Mouse (Mus musculus) intestine, postnatal 0 days (tissue): ENCODE data around the gene Prox1. TPM values are rescaled to one million over a fixed set of nuclear protein-coding genes. Genes with fewer than 3 reads are reported as not detected.

Experiments
- ATAC-seq: fragments of 200-750 bp; cut with Nextera tagmentation; 2 replicates; pipeline ENCODE4 v1.8.0; 2017; ENCODE audit warnings: mild to moderate bottlenecking, moderate TSS enrichment, moderate library complexity
- H3K27ac ChIP-seq: fragments of 300-500 bp; sonication (generic); 2 replicates; pipeline ENCODE4 v1.5.1; 2014; ENCODE audit warnings: mild to moderate bottlenecking, low read depth, low read length, moderate library complexity
- H3K27me3 ChIP-seq: fragments of 300-500 bp; sonication (generic); replicated peaks from 2 replicates; pipeline ENCODE4 v1.6.1; 2014; ENCODE audit warnings: low read length, mixed read lengths; ENCODE audit not compliant: control insufficient read depth, insufficient read depth
- H3K36me3 ChIP-seq: fragments of 300-500 bp; sonication (generic); 2 replicates; pipeline ENCODE4 v1.6.1; 2014; ENCODE audit warnings: mild to moderate bottlenecking, moderate library complexity; ENCODE audit not compliant: control insufficient read depth, insufficient read depth
- H3K4me1 ChIP-seq: fragments of 300-500 bp; sonication (generic); replicated peaks from 2 replicates; pipeline ENCODE4 v1.6.1; 2014; ENCODE audit warnings: antibody characterized with exemption, low read length, mixed read lengths; ENCODE audit not compliant: control insufficient read depth, insufficient read depth
- H3K4me2 ChIP-seq: fragments of 300-500 bp; sonication (generic); replicated peaks from 2 replicates; pipeline ENCODE4 v1.6.1; 2014; ENCODE audit warnings: low read depth, mild to moderate bottlenecking, moderate library complexity
- H3K4me3 ChIP-seq: fragments of 300-500 bp; sonication (generic); 2 replicates; pipeline ENCODE4 v1.5.1; 2014; ENCODE audit warnings: low read depth, low read length
- H3K9ac ChIP-seq: fragments of 300-500 bp; sonication (generic); 2 replicates; pipeline ENCODE4 v1.6.1; 2014; ENCODE audit warnings: mild to moderate bottlenecking, low read depth, low read length
- H3K9me3 ChIP-seq: fragments of 300-500 bp; sonication (generic); 2 replicates; pipeline ENCODE4 v1.6.1; 2016; ENCODE audit warnings: mixed run types; ENCODE audit not compliant: control insufficient read depth
- CTCF ChIP-seq: sonication (generic); IDR thresholded peaks from 2 replicates; pipeline ENCODE4 v1.5.1; 2016; ENCODE audit warnings: low read depth, mild to moderate bottlenecking, control low read depth, antibody characterized with exemption, moderate library complexity
- WGBS: fragments of 180-500 bp; shearing (Covaris S2); extraction: QIAGEN DNeasy Blood & Tissue Kit; methylation state at CpG from one replicate; pipeline ENCODE4 v1.1.7; 2014; 5-methylcytosine and 5-hydroxymethylcytosine counted together
- polyA plus RNA-seq: library from polyadenylated mRNA; unstranded; fragments of >200 nt; fragmentation: Nextera tagmentation; extraction: Ambion mirVana; gene quantifications from 2 replicates; pipeline ENCODE4 v1.2.1, GENCODE M21; 2015

Prox1 gene
- polyA plus RNA-seq = 1.4 and 1.5 TPM in 2 replicates

DNA sequence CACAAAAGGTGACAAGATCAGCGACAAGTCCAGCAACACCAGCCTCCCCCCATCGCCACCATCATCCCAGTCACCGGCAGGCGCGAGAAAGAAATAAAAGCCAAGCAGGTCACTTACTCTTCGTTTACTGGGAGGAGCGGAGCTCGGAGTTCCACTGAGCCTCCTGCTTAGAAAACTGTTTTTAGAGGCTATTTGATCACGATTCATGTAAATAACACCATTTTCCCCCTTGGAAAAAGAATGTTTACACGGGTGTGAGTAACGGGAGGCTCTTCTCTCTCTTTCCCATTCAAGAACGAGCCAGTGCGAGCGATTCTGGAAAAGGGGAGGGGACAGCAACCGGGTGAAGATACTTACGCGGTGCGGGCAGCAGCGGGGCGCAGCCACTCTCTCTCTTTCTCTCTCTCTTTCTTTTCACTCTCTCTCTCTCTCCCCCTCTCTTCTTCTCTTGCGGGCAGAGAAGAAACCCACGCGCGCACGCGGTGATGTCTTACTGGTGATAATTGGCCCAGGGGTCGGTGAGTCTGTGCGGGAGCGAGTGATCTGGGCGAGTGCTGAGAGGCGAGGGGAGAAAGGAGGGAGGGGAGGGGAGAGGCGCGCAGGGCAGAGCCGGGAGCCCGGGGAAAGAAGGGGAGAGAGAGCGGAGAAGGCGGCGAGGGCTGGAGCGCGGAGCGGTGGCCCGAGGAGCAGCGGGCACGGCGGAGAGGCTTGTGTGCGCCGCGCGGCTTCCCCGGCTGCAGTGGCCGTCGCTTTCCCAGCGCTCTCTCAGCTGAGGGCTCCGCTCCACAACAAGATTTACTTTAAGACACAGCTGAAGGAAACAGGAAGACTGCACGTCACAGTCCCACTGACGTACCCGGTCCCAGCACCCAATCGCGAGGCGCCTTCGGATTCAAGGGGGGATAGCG lies at the start of gene Prox1:
Gene Prox1 (minus strand): TSS at position 804 of the 908 bp plus-strand sequence.
- Histone ChIP-seq H3K4me1 (no peaks in the 10 kb centered on the region; the same call in 1 of the 2 replicates), H3K36me3 (no peaks in the 10 kb centered on the region), H3K9me3 (no peaks in the 10 kb centered on the region), H3K27ac (peak within 1 kb of the TSS; percentile 21), H3K4me3 (peak within 1 kb of the TSS; percentile 69), H3K27me3 (peaks cover 53% of the 10 kb centered on the region), H3K4me2 (peak within 1 kb of the TSS; percentile 99), H3K9ac (peak within 1 kb of the TSS; percentile 54)
- 0% methylated on average over 58 of the region's 62 CpGs for WGBS
- no peak for TF ChIP-seq CTCF
- peak; percentile 67 for ATAC-seq

DNA sequence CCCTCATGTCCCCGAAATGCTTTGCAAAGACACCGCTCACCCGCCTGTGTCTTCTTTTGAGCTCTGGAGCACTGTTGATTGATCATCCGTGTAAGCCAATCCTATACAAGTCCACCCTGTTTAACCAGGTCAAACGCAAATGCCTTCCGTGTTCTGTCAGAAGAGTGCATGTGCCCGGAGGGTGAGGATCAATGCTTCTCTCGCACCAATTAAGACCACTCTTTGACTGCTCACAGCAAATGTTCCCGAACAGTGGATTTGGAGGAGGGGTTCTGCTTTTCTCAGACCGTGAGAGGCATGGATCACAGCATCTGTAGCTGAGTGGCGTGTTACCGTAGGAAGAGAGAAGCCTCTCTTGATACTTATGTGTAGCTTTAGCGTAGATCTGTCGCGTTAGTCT lies 46.1 kb upstream of the Prox1 start:
- Histone ChIP-seq H3K4me2 (no peak overlapping the region), H3K4me3 (no peak overlapping the region), H3K36me3 (no peaks in the 10 kb centered on the region), H3K27ac (no peak overlapping the region), H3K27me3 (no peaks in the 10 kb centered on the region), H3K9me3 (no peaks in the 10 kb centered on the region), H3K4me1 (no peaks in the 10 kb centered on the region), H3K9ac (no peak overlapping the region)
- ATAC-seq = no peak
- WGBS = 87% methylated on average over 15 of the region's 15 CpGs
- no peak for TF ChIP-seq CTCF

DNA sequence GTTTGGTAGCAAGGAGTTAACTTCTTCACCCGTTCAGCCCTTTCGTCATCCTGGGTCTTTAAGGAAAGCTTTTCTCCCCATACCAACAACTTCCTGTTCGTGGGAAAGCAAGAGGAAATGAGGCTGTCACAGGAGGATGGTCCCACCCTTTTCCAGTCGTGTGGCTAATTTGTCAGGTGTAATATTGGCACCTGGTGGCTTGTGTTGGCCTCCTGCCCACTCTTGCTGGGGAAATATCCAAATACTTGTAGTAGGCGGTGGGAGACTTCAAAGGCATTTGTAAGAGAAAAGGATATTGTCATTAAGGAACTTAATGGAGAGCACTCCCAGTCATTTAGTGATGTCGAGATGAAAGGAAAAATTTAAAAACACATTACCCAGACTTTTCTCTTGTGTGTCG lies 44.1 kb upstream of the Prox1 start:
- 62% methylated on average over 7 of the region's 7 CpGs for WGBS
- Histone ChIP-seq H3K4me2 (no peak overlapping the region), H3K36me3 (no peaks in the 10 kb centered on the region), H3K4me1 (no peaks in the 10 kb centered on the region), H3K27ac (no peak overlapping the region), H3K9ac (no peak overlapping the region), H3K27me3 (no peaks in the 10 kb centered on the region), H3K4me3 (no peak overlapping the region), H3K9me3 (no peaks in the 10 kb centered on the region)
- ATAC-seq = no peak
- TF ChIP-seq CTCF = no peak

DNA sequence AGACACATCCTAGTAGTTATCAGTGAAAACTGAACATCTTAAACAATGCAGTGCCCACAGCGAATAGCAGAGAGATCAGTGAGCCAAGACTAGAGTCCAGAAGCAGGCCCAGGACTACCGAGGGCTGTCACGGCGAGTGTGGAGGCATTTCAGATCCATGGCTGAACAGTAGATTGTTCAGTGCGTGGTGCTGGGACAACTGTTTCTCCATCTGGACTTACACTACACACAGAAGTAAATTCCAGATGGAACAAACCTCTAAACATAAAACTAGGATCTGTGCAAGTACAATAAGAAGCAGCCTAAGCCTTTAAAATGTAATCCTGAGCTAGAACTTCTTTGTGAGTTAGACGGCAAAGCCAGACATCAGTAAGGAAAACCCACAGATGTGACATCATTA lies 42.7 kb upstream of the Prox1 start:
- Histone ChIP-seq H3K27me3 (no peaks in the 10 kb centered on the region), H3K9me3 (no peaks in the 10 kb centered on the region), H3K4me2 (no peak overlapping the region), H3K27ac (no peak overlapping the region), H3K4me3 (no peak overlapping the region), H3K36me3 (no peaks in the 10 kb centered on the region), H3K4me1 (no peaks in the 10 kb centered on the region), H3K9ac (no peak overlapping the region)
- no peak for TF ChIP-seq CTCF
- 88% methylated on average over 6 of the region's 6 CpGs for WGBS
- ATAC-seq = no peak

DNA sequence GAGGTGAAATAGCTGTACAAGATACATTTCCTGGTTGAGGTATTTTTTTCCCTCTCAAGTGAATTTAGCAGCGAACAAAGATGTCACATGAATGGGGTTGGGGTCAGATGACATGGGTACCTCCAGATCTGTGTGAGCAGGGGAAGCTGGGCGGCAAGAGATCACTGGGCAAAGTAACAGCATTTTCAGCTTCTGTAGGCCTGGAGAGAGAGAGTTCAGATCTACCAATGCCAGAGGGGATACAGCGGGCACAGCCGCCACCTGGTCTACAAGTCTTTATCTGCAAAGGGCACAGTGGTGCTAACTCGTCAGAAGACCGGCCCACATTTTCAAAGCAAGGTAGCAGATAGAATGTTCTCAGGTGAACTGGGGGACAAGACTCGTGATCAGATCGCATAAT lies 36.7 kb upstream of the Prox1 start:
- H3K4me3 ChIP-seq = no peak overlapping the region
- H3K27me3 ChIP-seq = no peaks in the 10 kb centered on the region
- ATAC-seq = no peak
- WGBS = 90% methylated on average over 8 of the region's 8 CpGs
- H3K4me2 ChIP-seq = no peak overlapping the region
- H3K9ac ChIP-seq = no peak overlapping the region
- no peaks in the 10 kb centered on the region for H3K36me3 ChIP-seq
- no peak overlapping the region for H3K27ac ChIP-seq
- no peaks in the 10 kb centered on the region for H3K4me1 ChIP-seq
- TF ChIP-seq CTCF = no peak
- H3K9me3 ChIP-seq = no peaks in the 10 kb centered on the region

DNA sequence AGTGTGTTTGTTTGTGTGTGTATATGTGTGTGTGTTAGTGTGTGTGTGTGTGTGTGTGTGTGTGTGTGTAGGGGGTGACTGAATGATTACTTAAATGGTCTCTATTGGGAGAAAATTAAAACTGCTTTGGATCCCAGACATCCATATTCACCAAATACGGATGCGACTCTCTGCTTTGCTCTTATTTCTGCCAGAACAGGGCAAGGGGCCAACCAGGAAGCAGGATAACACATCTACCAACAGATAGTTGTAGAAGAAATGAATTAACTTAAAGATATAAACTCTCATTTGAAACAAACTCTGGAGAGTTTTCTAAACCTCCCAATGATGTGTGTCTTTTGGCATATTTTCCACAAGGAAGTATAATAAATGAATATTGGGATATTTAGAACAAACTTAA lies 35.2 kb upstream of the Prox1 start:
- ATAC-seq = no peak
- no peak overlapping the region for H3K4me3 ChIP-seq
- no peaks in the 10 kb centered on the region for H3K27me3 ChIP-seq
- no peak overlapping the region for H3K4me2 ChIP-seq
- H3K9ac ChIP-seq = no peak overlapping the region
- 79% methylated on average over 2 of the region's 2 CpGs for WGBS
- no peaks in the 10 kb centered on the region for H3K9me3 ChIP-seq
- TF ChIP-seq CTCF = no peak
- H3K4me1 ChIP-seq = no peaks in the 10 kb centered on the region
- no peaks in the 10 kb centered on the region for H3K36me3 ChIP-seq
- H3K27ac ChIP-seq = no peak overlapping the region
